14 mouse cellular contexts compared by ENCODE assay signal in genomic region chr2:102196709-102197108, GRCm38 (mm10). TPM values are rescaled to one million over a fixed set of nuclear protein-coding genes. Genes with fewer than 3 reads are reported as not detected.
A peak's percentile ranks its signal among the peaks of the same experiment; 100 is the strongest.
DNase-seq lines count a peak whose midpoint lies in the region; ATAC-seq and TF ChIP-seq lines count a peak whose summit lies in the region.
"Had no signal": no experiment of that assay in that cellular context is flagged by ENCODE, and none has a peak within 500 bp of the region (broad histone marks: within the 10 kb centered on the region; RNA-seq: fewer than 3 reads in every experiment).

No protein-coding gene starts in this region.

- H3K9me3 ChIP-seq in lung, embryonic 14.5 days (ENCODE audit: low read depth, low read length): no peaks in the 10 kb centered on the region
- H3K9me3 ChIP-seq: forebrain, embryonic 10.5 days; liver, embryonic 13.5 days had no signal

- 71% methylated on average over 8 of the region's 8 CpGs for WGBS in lung, embryonic 14.5 days

- H3K9ac ChIP-seq in lung, embryonic 14.5 days: no peak overlapping the region
- H3K9ac ChIP-seq: liver, embryonic 13.5 days had no signal

- no peaks in the 10 kb centered on the region for H3K4me1 ChIP-seq in lung, embryonic 14.5 days (ENCODE audit: insufficient read depth)

- DNase-seq in cerebellum, postnatal 14 days: peak; percentile 40 to 50
- no peak for DNase-seq in cerebellum, adult 18-20 months
- DNase-seq in lung, embryonic 14.5 days: peak; percentile 24
- DNase-seq in lung, postnatal 36 days: no peak
- peak; percentile 67 for DNase-seq in gastrocnemius, adult 2 months
- peak; percentile 31 for DNase-seq in kidney, postnatal 14 days
- DNase-seq in cerebellum, adult 9-10 months: no peak
- DNase-seq in left cerebral cortex, adult 18-20 months (ENCODE audit: low spot score in 2 of 2): no peak
- DNase-seq: liver, embryonic 13.5 days; midbrain, embryonic 14.5 days; thymus, adult 18-20 months had no signal

- H3K36me3 ChIP-seq in lung, embryonic 14.5 days (ENCODE audit: insufficient read depth): no peaks in the 10 kb centered on the region
- H3K36me3 ChIP-seq: forebrain, embryonic 10.5 days; liver, embryonic 13.5 days had no signal

- no peaks in the 10 kb centered on the region; the same call in 1 of the 2 replicates for H3K27me3 ChIP-seq in lung, embryonic 14.5 days (ENCODE audit: insufficient read depth, low read length)
- H3K27me3 ChIP-seq: liver, embryonic 13.5 days; Patski had no signal

- no peak overlapping the region for H3K4me3 ChIP-seq in lung, embryonic 14.5 days (ENCODE audit: low read depth, low read length)
- no peak overlapping the region for H3K4me3 ChIP-seq in gastrocnemius, adult 2 months
- H3K4me3 ChIP-seq: forebrain, embryonic 10.5 days; liver, embryonic 13.5 days had no signal

- no peak for TF ChIP-seq CTCF in lung, embryonic 14.5 days (IDR thresholded peaks at IDR 0.05; ENCODE audit: low read depth)
- TF ChIP-seq CTCF in gastrocnemius, adult 2 months (IDR thresholded peaks at IDR 0.05): no peak

- H3K27ac ChIP-seq in lung, embryonic 14.5 days (ENCODE audit: low read depth): no peak overlapping the region
- H3K27ac ChIP-seq in gastrocnemius, adult 2 months: peak overlapping the region; percentile 28; the same call in 1 of the 2 replicates
- H3K27ac ChIP-seq: forebrain, embryonic 10.5 days; liver, embryonic 13.5 days had no signal

- no peak for ATAC-seq in lung, embryonic 14.5 days (ENCODE audit: insufficient read depth)
- ATAC-seq: inflammation-experienced regulatory T-cells, adult 6 months; Patski had no signal

- intact Hi-C loops in gastrocnemius, adult 2 months (cut with DNase I): no loop called here

- H3K4me2 ChIP-seq in lung, embryonic 14.5 days: no peak overlapping the region
- H3K4me2 ChIP-seq: liver, embryonic 13.5 days had no signal

RNA-seq across cellular contexts. Expression of gene Ldlrad3, which starts 10.5 kb away (rescaled TPM):
- polyA plus RNA-seq in lung, embryonic 14.5 days (2014; fragmentation: Nextera tagmentation; extraction: Ambion mirVana): 58.3 and 60.4 TPM in 2 replicates
- total RNA-seq in gastrocnemius, adult 2 months (2021): 1 to 10 TPM; 4.5 to 5.9 TPM
- total RNA-seq in left cerebral cortex, adult 18-20 months (2021): 1 to 10 TPM; 7.8 to 8.8 TPM

Comparison
In these comparisons a context has a peak if more than half of its experiments do, and no peak if none do; other contexts are left out.
1. DNase-seq: peak in cerebellum, postnatal 14 days (2 of 2), lung, embryonic 14.5 days (single experiment), gastrocnemius, adult 2 months (single experiment) and kidney, postnatal 14 days (single experiment); none in cerebellum, adult 18-20 months (0 of 2), lung, postnatal 36 days (single experiment), cerebellum, adult 9-10 months (single experiment) and left cerebral cortex, adult 18-20 months (0 of 2).